Mouse (Mus musculus) monocyte, adult 5-6 weeks (primary cell): Measurements from ENCODE around the gene Rln3. TPM values are rescaled to one million over a fixed set of nuclear protein-coding genes. Genes with fewer than 3 reads are reported as not detected.
A peak's percentile ranks its signal among the peaks of the same experiment; 100 is the strongest.

Experiments used
- ATAC-seq: fragments of 153-309, 156-312 bp; replicated peaks from 2 replicates; pipeline ENCODE4 v1.8.0; 2017; ENCODE audit warnings: mild to moderate bottlenecking; ENCODE audit not compliant: low TSS enrichment, insufficient number of reproducible peaks, severe bottlenecking, poor library complexity, low FRiP score
- total RNA-seq: library from RNA; stranded (forward); fragments of 200-1000, 200-491, 200-594 nt; gene quantifications from 3 replicates; pipeline ENCODE4 v1.2.3, GENCODE M21; 2017

The Rln3 gene
- total RNA-seq, 1 experiment from 2014 or later: not detected

- no peak for ATAC-seq
Observed at GRCm38 (mm10) chr8:84001281-84002000, 43.4 kb downstream of the Rln3 start, which contains the start of gene 1700067K01Rik. Gene 1700067K01Rik (plus strand): TSS chr8:84001502.

- no peak for ATAC-seq
Observed at GRCm38 (mm10) chr8:83999825-84000224, 45.0 kb downstream of the Rln3 start.

DNA sequence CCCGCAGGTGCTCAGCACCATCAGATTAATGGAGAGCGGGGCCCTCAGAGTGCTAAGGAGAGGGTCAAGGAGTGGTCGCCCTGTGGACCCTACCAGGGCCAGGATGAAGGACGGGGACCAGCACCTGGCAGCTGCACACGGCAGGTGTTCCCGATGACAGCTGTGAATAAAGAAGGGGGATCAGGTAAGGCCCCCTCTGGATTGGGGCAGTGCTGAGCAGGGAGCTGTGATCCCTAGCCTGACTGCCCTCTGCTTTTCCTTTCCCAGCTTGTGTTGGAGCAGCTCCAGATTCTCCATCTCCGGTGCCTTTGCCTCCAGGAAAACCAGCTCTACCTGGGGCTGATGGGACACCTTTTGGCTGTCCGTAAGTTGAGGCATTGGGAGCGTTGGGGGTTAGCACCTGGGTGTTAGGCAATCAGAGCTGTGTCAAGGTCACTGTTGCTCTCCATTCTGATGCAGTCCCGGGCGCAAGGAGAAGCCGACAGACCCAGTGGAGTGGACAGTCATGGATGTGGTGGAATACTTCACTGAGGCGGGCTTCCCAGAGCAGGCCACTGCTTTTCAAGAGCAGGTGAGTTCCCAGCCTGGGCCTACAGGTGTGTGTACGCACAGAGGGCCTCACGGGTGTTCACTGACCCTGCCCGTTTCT is 45.6 kb downstream of the Rln3 start:
- no peak for ATAC-seq

GRCm38 (mm10) chr8:83998231-83999056 is 46.4 kb downstream of the Rln3 start:
- ATAC-seq: 0 out of 2 replicates have a peak, but pooled peaks have one; percentile 7

DNA sequence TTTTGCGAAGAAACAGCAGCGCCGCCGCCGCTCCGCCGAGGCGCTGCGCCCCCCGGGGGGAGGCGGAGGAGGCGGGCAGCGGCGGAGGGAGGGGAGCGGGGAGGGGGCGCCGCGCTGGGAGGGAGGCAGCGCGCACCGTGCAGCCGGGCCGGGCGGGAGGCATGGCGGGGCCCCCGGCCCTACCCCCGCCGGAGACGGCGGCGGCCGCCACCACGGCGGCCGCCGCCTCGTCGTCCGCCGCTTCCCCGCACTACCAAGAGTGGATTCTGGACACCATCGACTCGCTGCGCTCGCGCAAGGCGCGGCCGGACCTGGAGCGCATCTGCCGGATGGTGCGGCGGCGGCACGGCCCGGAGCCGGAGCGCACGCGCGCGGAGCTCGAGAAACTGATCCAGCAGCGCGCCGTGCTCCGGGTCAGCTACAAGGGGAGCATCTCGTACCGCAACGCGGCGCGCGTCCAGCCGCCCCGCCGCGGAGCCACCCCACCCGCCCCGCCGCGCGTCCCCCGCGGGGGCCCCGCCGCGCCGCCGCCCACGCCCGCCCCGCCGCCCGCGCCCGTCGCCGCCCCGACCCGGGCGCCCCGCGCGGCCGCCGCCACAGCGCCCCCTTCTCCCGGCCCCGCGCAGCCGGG is 47.2 kb downstream of the Rln3 start, which contains the start of gene Samd1:
Gene Samd1 (plus strand): TSS at position 162 of the 631 bp plus-strand sequence.
- no peak for ATAC-seq

- ATAC-seq: 0 out of 2 replicates have a peak, but pooled peaks have one; percentile 24
Observed at GRCm38 (mm10) chr8:83996567-83997505, 48.0 kb downstream of the Rln3 start.

DNA sequence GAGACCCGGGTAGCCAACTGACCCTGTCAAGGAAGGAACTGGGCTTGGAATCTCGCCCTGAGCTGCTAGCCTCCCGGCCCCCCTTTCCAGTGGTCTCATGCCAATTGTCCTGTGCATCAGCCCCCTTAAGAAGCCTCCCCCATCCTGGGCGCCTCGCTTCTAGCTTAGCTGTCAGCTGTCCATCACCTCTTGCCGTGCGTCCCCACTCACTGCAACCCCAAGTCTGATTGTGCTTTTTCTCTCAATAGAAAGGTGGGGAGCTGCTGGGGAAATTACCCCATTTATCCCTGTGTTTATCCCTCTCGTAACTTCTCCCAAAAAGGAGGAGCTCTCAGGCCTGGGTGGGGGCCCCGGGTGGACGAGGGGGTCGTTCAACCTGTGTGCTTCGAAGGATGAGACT is 48.8 kb downstream of the Rln3 start:
- no peak for ATAC-seq

DNA sequence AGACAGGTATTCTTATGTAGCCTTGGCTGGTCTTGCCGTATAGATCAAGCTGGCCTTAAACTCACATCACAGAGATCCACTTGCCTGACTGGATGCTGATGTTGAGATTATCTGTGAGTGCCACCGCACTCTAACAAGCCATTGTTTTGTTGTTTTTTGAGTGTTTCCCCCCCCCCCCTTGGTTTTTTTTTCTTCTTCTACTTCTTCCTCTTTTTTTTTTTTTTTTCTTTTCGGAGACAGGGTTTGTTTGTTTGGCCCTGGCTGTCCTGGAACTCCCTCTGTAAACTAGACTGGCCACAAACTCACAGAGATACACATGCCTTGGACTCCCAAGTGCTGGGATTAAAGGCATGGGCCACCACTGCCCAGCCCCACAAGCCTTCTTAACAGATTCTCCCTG is 50.8 kb downstream of the Rln3 start:
- ATAC-seq: no peak

Other genes with a start within 250 kb of the Rln3 start
- 0.53 to 4.7 TPM (median 1.5 TPM) in 3 replicates for gene Adgrl1, start 144.9 kb downstream of the Rln3 start, total RNA-seq
- 0.10 to 0.58 TPM in 2 of 3 replicates, not detected in the other for gene Gm10644, start 89.8 kb downstream of the Rln3 start, total RNA-seq
- gene Asf1b, start 89.5 kb downstream of the Rln3 start, total RNA-seq: 3.5 to 4.9 TPM (median 3.6 TPM) in 3 replicates
- 14.5 to 24.5 TPM (median 18.8 TPM) in 3 replicates for gene Prkaca, start 72.0 kb downstream of the Rln3 start, total RNA-seq
- 26.3 to 44.6 TPM (median 35.4 TPM) in 3 replicates for gene Samd1, start 47.3 kb downstream of the Rln3 start, total RNA-seq
- not detected in 3 replicates for gene 1700067K01Rik, start 43.5 kb downstream of the Rln3 start, total RNA-seq
- not detected in 3 replicates for gene 2210011C24Rik, start 32.8 kb downstream of the Rln3 start, total RNA-seq
- 0.19 to 0.95 TPM in 2 of 3 replicates, not detected in the other for gene Palm3, start 23.5 kb downstream of the Rln3 start, total RNA-seq
- 7.4 to 27.0 TPM (median 8.4 TPM) in 3 replicates for gene Il27ra, start 2.4 kb downstream of the Rln3 start, total RNA-seq
- gene Gm10643, start 20.1 kb upstream of the Rln3 start, total RNA-seq: 2.4 to 3.7 TPM (median 2.6 TPM) in 3 replicates
- 8.4 to 15.4 TPM (median 10.1 TPM) in 3 replicates for gene Rfx1, start 21.8 kb upstream of the Rln3 start, total RNA-seq
- gene Dcaf15, start 59.8 kb upstream of the Rln3 start, total RNA-seq: 19.0 to 27.3 TPM (median 24.0 TPM) in 3 replicates
- gene Podnl1, start 81.0 kb upstream of the Rln3 start, total RNA-seq: 0.11 to 0.87 TPM (median 0.57 TPM) in 3 replicates
- gene Cc2d1a, start 102.9 kb upstream of the Rln3 start, total RNA-seq: 8.7 to 18.5 TPM (median 16.1 TPM) in 3 replicates
- 1.8 to 2.1 TPM in 2 of 3 replicates, not detected in the other for gene 4930432K21Rik, start 103.0 kb upstream of the Rln3 start, total RNA-seq
- gene Nanos3, start 140.2 kb upstream of the Rln3 start, total RNA-seq: not detected in 3 replicates
- gene Zswim4, start 192.1 kb upstream of the Rln3 start, total RNA-seq: 11.8 to 12.1 TPM (median 11.9 TPM) in 3 replicates
- 106 to 180 TPM (median 151 TPM) in 3 replicates for gene D8Ertd738e, start 204.7 kb upstream of the Rln3 start, total RNA-seq
- gene Mri1, start 212.3 kb upstream of the Rln3 start, total RNA-seq: 7.0 to 21.9 TPM (median 15.6 TPM) in 3 replicates
- 6.4 to 27.2 TPM (median 23.9 TPM) in 3 replicates for gene Ccdc130, start 225.4 kb upstream of the Rln3 start, total RNA-seq